Mouse (Mus musculus) liver, embryonic 12.5 days (tissue): Measurements from ENCODE around the gene Gramd1b. TPM values are rescaled to one million over a fixed set of nuclear protein-coding genes. Genes with fewer than 3 reads are reported as not detected.

Experiments
- ATAC-seq: fragments of 200-750 bp; cut with Nextera tagmentation; 2 replicates; pipeline ENCODE4 v1.8.0; 2017; ENCODE audit warnings: moderate number of reproducible peaks, mild to moderate bottlenecking, moderate library complexity
- H3K27ac ChIP-seq: fragments of 300-500 bp; sonication (generic); 2 replicates; pipeline ENCODE4 v1.5.1; 2016; ENCODE audit warnings: mild to moderate bottlenecking
- H3K27me3 ChIP-seq: fragments of 300-500 bp; sonication (generic); replicated peaks from 2 replicates; pipeline ENCODE4 v1.6.1; 2016; ENCODE audit warnings: mild to moderate bottlenecking, moderate library complexity
- H3K36me3 ChIP-seq: fragments of 300-500 bp; sonication (generic); 2 replicates; pipeline ENCODE4 v1.6.1; 2016; ENCODE audit warnings: mild to moderate bottlenecking, moderate library complexity
- H3K4me1 ChIP-seq: fragments of 300-500 bp; sonication (generic); 2 replicates; pipeline ENCODE4 v1.6.1; 2016
- H3K4me2 ChIP-seq: fragments of 300-500 bp; sonication (generic); 2 replicates; pipeline ENCODE4 v1.6.1; 2016; ENCODE audit warnings: mild to moderate bottlenecking, moderate library complexity
- H3K4me3 ChIP-seq: fragments of 300-500 bp; sonication (generic); 2 replicates; pipeline ENCODE4 v1.5.1; 2016; ENCODE audit warnings: mild to moderate bottlenecking, moderate library complexity
- H3K9ac ChIP-seq: fragments of 300-500 bp; sonication (generic); 2 replicates; pipeline ENCODE4 v1.6.1; 2016; ENCODE audit warnings: mild to moderate bottlenecking, moderate library complexity
- H3K9me3 ChIP-seq: fragments of 300-500 bp; sonication (generic); replicated peaks from 2 replicates; pipeline ENCODE4 v1.6.1; 2016; ENCODE audit warnings: mild to moderate bottlenecking, moderate library complexity
- WGBS: fragments of 180-500 bp; shearing (Covaris S2); methylation state at CpG from one replicate; pipeline ENCODE4 v1.1.7; 2016; ENCODE audit not compliant: insufficient replicate concordance; 5-methylcytosine and 5-hydroxymethylcytosine counted together
- polyA plus RNA-seq: library from polyadenylated mRNA; unstranded; fragments of >200 nt; fragmentation: Nextera tagmentation; extraction: Ambion mirVana; gene quantifications from 2 replicates; pipeline ENCODE4 v1.2.1, GENCODE M21; 2016

Gene Gramd1b
- polyA plus RNA-seq, 1 experiment from 2014 or later: 1.7 TPM

DNA sequence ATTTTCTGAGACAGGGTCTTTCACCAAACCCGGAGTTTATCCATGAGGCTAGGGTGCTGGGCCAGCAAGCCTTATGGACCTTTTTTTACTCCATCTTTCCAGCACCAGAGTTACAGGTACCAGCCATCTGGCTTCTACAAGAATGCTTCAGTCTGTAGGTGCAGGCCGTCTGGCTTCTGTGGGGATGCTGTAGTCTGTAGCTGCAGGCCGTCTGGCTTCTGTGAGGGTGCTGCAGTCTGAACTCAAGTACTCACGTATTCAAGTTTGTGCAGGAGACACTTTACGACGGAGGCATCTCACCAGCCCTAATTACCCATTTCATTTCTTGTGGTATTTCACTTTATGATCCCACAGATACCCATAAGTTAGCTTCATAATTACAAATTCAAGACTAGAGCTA, 14.0 kb upstream of the Gramd1b start:
- 74% methylated on average over 6 of the region's 6 CpGs for WGBS
- ATAC-seq: no peak

GRCm38 (mm10) chr9:40539588-40540140, 8.5 kb upstream of the Gramd1b start:
- Histone ChIP-seq H3K4me2 (no peak overlapping the region), H3K27ac (no peak overlapping the region), H3K4me3 (no peak overlapping the region), H3K4me1 (no peaks in the 10 kb centered on the region), H3K9me3 (no peaks in the 10 kb centered on the region), H3K36me3 (no peaks in the 10 kb centered on the region), H3K27me3 (no peaks in the 10 kb centered on the region), H3K9ac (no peak overlapping the region)
- ATAC-seq: no peak
- WGBS: 67% methylated on average over 8 of the region's 8 CpGs

More for the DNA sequence above, 14.0 kb upstream of the Gramd1b start:
- Histone ChIP-seq H3K27me3 (no peaks in the 10 kb centered on the region), H3K27ac (no peak overlapping the region), H3K36me3 (no peaks in the 10 kb centered on the region), H3K4me2 (no peak overlapping the region), H3K4me3 (no peak overlapping the region), H3K9me3 (no peaks in the 10 kb centered on the region), H3K9ac (no peak overlapping the region), H3K4me1 (no peaks in the 10 kb centered on the region)

DNA sequence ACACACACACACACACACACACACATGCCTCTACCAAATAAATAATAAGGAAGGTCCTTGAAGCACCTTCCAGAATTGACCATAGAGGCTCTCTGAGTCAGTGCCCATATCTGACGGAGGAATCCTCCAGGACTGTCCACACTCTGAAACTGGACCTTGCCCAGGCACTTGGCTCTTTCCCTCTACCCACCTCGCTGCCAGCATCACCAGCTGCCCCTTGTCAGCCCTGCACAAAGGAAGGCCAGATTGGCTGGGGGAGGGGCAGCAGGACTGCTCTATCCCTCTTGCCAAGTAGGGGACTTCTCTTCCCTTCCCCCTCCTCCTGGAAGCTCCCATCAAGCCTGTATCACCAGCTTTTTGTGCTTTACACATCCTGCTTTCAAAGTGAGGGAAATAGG, 6.5 kb upstream of the Gramd1b start:
- H3K4me2 ChIP-seq: no peak overlapping the region
- H3K27me3 ChIP-seq: peaks cover under 1% of the 10 kb centered on the region
- no peak for ATAC-seq
- no peak overlapping the region for H3K4me3 ChIP-seq
- no peaks in the 10 kb centered on the region for H3K4me1 ChIP-seq
- no peak overlapping the region for H3K27ac ChIP-seq
- H3K9me3 ChIP-seq: no peaks in the 10 kb centered on the region
- no peak overlapping the region for H3K9ac ChIP-seq
- WGBS: 41% methylated on average over 2 of the region's 2 CpGs
- H3K36me3 ChIP-seq: no peaks in the 10 kb centered on the region

GRCm38 (mm10) chr9:40537044-40537707, 6.0 kb upstream of the Gramd1b start:
- 50% methylated on average over 3 of the region's 3 CpGs for WGBS

GRCm38 (mm10) chr9:40530536-40530935, 647 bp downstream of the Gramd1b start:
- WGBS: 43% methylated on average over 8 of the region's 8 CpGs
- Histone ChIP-seq H3K9ac (no peak overlapping the region), H3K9me3 (no peaks in the 10 kb centered on the region), H3K36me3 (no peaks in the 10 kb centered on the region), H3K27ac (no peak overlapping the region), H3K4me2 (peak overlapping the region; percentile 55), H3K4me1 (0 out of 2 replicates have a peak, but pooled peaks cover 4% of the 10 kb centered on the region), H3K4me3 (peak overlapping the region; percentile 44; the same call in 1 of the 2 replicates), H3K27me3 (peaks cover 42% of the 10 kb centered on the region)
- ATAC-seq: no peak

More at GRCm38 (mm10) chr9:40537044-40537707, 6.0 kb upstream of the Gramd1b start:
- H3K4me1 ChIP-seq: no peaks in the 10 kb centered on the region
- ATAC-seq: no peak
- no peak overlapping the region for H3K27ac ChIP-seq
- H3K4me3 ChIP-seq: no peak overlapping the region
- H3K4me2 ChIP-seq: no peak overlapping the region
- no peaks in the 10 kb centered on the region for H3K9me3 ChIP-seq
- no peaks in the 10 kb centered on the region for H3K36me3 ChIP-seq
- H3K27me3 ChIP-seq: peaks cover 6% of the 10 kb centered on the region
- H3K9ac ChIP-seq: no peak overlapping the region

- H3K36me3 ChIP-seq: no peaks in the 10 kb centered on the region
- WGBS: 40% methylated on average over 4 of the region's 4 CpGs
- peaks cover 42% of the 10 kb centered on the region for H3K27me3 ChIP-seq
- no peaks in the 10 kb centered on the region for H3K9me3 ChIP-seq
- 0 out of 2 replicates have a peak, but pooled peaks cover 4% of the 10 kb centered on the region for H3K4me1 ChIP-seq
- no peak overlapping the region for H3K4me2 ChIP-seq
- H3K4me3 ChIP-seq: no peak overlapping the region
- H3K9ac ChIP-seq: no peak overlapping the region
- H3K27ac ChIP-seq: no peak overlapping the region
- no peak for ATAC-seq
Observed at GRCm38 (mm10) chr9:40528733-40529132, 2.5 kb downstream of the Gramd1b start.

DNA sequence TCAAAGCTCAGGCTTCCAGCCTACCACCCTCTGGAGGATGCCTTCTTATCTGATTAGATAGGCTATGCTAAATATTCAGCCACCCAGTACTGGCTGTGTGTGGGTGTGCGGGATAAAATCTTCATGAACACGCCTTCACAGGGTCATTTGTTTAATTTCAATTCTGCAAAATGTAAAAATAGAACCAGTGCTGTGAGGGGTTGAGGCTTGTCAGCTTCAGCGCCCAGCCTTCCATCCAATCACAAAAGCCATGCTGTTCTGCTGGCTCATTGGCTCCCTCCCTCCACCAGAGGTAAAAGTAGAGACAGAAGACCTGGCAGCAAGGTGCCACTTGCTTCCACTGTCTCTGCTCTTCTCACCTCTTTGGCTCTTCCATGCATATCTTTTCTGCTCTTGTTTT, 4.3 kb downstream of the Gramd1b start:
- H3K27ac ChIP-seq: no peak overlapping the region
- no peak overlapping the region for H3K4me3 ChIP-seq
- ATAC-seq: no peak
- WGBS: 30% methylated on average over 3 of the region's 3 CpGs
- H3K9ac ChIP-seq: no peak overlapping the region
- 0 out of 2 replicates have a peak, but pooled peaks cover 4% of the 10 kb centered on the region for H3K4me1 ChIP-seq
- no peak overlapping the region for H3K4me2 ChIP-seq
- peaks cover 34% of the 10 kb centered on the region for H3K27me3 ChIP-seq
- no peaks in the 10 kb centered on the region for H3K9me3 ChIP-seq
- H3K36me3 ChIP-seq: no peaks in the 10 kb centered on the region

DNA sequence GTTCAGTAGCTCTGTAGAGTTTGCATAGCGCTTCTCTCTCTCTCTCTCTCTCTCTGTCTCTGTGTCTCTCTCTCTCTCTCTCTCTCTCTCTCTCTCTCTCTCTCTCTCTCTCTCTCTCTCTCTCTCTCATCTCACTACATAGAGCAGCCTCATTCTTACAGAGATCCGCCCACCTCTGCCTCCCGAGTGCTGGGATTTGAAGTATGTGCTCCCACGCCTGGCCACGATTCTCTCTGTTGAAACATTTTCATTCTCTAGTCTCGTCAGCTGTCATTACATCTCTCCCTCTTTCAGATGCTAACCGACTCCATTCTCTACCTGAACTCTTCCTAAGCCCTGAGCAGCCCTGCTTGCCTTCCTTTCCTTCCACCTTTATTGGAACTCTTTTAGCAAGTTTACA, 9.0 kb downstream of the Gramd1b start:
- Histone ChIP-seq H3K27me3 (no peaks in the 10 kb centered on the region), H3K9me3 (no peaks in the 10 kb centered on the region), H3K36me3 (no peaks in the 10 kb centered on the region), H3K4me3 (no peak overlapping the region), H3K4me1 (no peaks in the 10 kb centered on the region), H3K27ac (no peak overlapping the region), H3K4me2 (no peak overlapping the region), H3K9ac (no peak overlapping the region)
- ATAC-seq: no peak
- 71% methylated on average over 7 of the region's 7 CpGs for WGBS

DNA sequence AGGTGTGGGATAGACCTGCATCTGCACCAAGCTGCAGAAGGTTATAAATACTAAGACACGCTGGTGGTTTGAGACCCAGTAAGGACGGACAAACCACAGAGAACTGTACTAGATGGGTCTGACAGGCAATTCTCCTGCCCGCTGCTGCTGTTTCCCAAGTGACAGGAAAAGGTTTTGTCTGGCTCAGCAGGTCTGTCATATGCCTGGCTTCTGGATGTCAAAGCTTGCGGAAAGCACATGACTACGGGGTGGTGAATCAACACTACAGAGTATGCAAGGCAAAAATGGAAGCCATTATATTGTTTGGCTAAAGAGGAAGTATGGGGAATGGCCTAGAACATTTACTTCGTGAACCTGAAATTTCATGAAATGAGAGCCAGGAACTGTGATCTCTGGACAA, 10.1 kb downstream of the Gramd1b start:
- Histone ChIP-seq H3K27ac (no peak overlapping the region), H3K9ac (no peak overlapping the region), H3K36me3 (no peaks in the 10 kb centered on the region), H3K4me1 (no peaks in the 10 kb centered on the region), H3K27me3 (no peaks in the 10 kb centered on the region), H3K4me2 (no peak overlapping the region), H3K4me3 (no peak overlapping the region), H3K9me3 (no peaks in the 10 kb centered on the region)
- ATAC-seq: no peak
- WGBS: 50% methylated on average over 6 of the region's 6 CpGs

DNA sequence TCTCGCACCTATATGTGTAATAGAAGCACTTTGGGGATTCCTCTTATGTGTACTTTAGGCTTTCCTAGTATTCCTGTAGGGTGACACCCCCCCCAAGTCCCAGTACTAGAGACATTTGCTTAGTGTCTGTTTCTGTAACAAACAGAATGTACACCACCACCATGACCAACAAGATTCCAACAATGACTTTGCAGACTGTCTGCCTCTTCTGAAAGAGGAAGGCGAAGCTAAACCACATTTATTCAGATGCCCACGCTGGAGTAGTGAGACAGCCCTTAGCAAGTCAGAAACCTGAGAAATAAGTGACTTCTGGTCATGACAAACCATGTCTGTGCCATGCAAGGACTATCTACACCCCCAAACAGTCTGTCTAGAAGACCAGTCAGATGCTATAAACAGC, 11.9 kb downstream of the Gramd1b start:
- 47% methylated on average over 3 of the region's 3 CpGs for WGBS
- no peak overlapping the region for H3K4me2 ChIP-seq
- no peaks in the 10 kb centered on the region for H3K4me1 ChIP-seq
- H3K4me3 ChIP-seq: no peak overlapping the region
- no peak overlapping the region for H3K9ac ChIP-seq
- no peaks in the 10 kb centered on the region for H3K9me3 ChIP-seq
- no peak overlapping the region for H3K27ac ChIP-seq
- ATAC-seq: no peak
- no peaks in the 10 kb centered on the region for H3K36me3 ChIP-seq
- no peaks in the 10 kb centered on the region for H3K27me3 ChIP-seq

GRCm38 (mm10) chr9:40511970-40512369, 19.2 kb downstream of the Gramd1b start:
- ATAC-seq: no peak
- WGBS: 52% methylated on average over 2 of the region's 2 CpGs

DNA sequence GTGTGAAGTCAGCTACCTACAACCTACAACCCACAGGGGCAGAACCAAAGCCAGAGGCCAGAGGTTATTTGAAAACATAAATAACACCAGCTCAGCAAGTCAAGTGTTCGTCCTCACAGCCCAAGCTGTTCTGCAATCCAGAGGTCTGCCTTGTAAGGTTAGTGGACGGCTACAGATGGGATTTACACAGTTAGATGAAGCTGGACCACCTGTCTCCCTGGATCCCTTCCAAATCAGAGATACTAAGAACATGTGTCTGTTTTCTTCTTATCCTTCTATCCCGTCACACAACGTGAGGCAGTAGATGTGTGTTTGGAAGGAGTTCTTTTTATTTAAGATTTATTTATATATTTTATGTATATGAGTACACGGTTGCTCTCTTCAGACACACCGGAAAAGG, 21.7 kb downstream of the Gramd1b start:
- Histone ChIP-seq H3K4me1 (no peaks in the 10 kb centered on the region), H3K9ac (no peak overlapping the region)
- no peak for ATAC-seq

More at GRCm38 (mm10) chr9:40511970-40512369, 19.2 kb downstream of the Gramd1b start:
- Histone ChIP-seq H3K27ac (no peak overlapping the region), H3K9ac (no peak overlapping the region), H3K4me2 (no peak overlapping the region), H3K36me3 (no peaks in the 10 kb centered on the region), H3K27me3 (no peaks in the 10 kb centered on the region), H3K9me3 (no peaks in the 10 kb centered on the region), H3K4me3 (no peak overlapping the region), H3K4me1 (no peaks in the 10 kb centered on the region)

More for the DNA sequence above, 21.7 kb downstream of the Gramd1b start:
- no peak overlapping the region for H3K27ac ChIP-seq
- no peaks in the 10 kb centered on the region for H3K27me3 ChIP-seq
- H3K4me3 ChIP-seq: no peak overlapping the region
- no peaks in the 10 kb centered on the region for H3K9me3 ChIP-seq
- no peak overlapping the region for H3K4me2 ChIP-seq
- no peaks in the 10 kb centered on the region for H3K36me3 ChIP-seq
- 64% methylated on average over 6 of the region's 6 CpGs for WGBS
